In genomic region chr5:31882297-31882696, GRCm38 (mm10) we compare ENCODE assay signal across 11 mouse cellular contexts.
DNase-seq lines count a peak whose midpoint lies in the region; ATAC-seq lines count a peak whose summit lies in the region.
"Had no signal": no experiment of that assay in that cellular context is flagged by ENCODE, and none has a peak within 500 bp of the region (broad histone marks: within the 10 kb centered on the region; RNA-seq: fewer than 3 reads in every experiment).

No protein-coding gene starts in this region.

- no peak overlapping the region for H3K9ac ChIP-seq in kidney, embryonic 16.5 days (replicated peaks; ENCODE audit: low read length)
- no peak overlapping the region for H3K9ac ChIP-seq in kidney, embryonic 15.5 days

- no peaks in the 10 kb centered on the region for H3K4me1 ChIP-seq in kidney, embryonic 16.5 days (ENCODE audit: insufficient read depth, low read length)
- H3K4me1 ChIP-seq in kidney, embryonic 15.5 days, result no peaks in the 10 kb centered on the region

- peak; percentile 89 for DNase-seq in heart, adult 11 months
- DNase-seq in heart, postnatal 14 days, result no peak
- DNase-seq in urinary bladder, postnatal 14 days (ENCODE audit: low spot score), result peak; percentile 32
- DNase-seq in urinary bladder, adult 2 months (ENCODE audit: low spot score), result no peak
- DNase-seq in left cerebral cortex, adult 8-10 months (ENCODE audit: low spot score in 2 of 2), result peak; percentile 11 to 52
- no peak for DNase-seq in ovary, postnatal 14 days (ENCODE audit: low spot score)
- DNase-seq: cerebellum, postnatal 36 days; kidney, adult 11 months; lung, adult 2 months had no signal

- 75% methylated on average over 3 of the region's 3 CpGs for WGBS in kidney, embryonic 16.5 days
- 83% methylated on average over 3 of the region's 3 CpGs for WGBS in kidney, embryonic 15.5 days

- H3K4me3 ChIP-seq in kidney, embryonic 16.5 days (ENCODE audit: low read length), result no peak overlapping the region
- no peak overlapping the region for H3K4me3 ChIP-seq in kidney, embryonic 15.5 days (replicated peaks)

- intact Hi-C loops in heart, postnatal 14 days (cut with DNase I), result no loop called here

- no peaks in the 10 kb centered on the region for H3K9me3 ChIP-seq in kidney, embryonic 16.5 days (ENCODE audit: low read length)
- H3K9me3 ChIP-seq in kidney, embryonic 15.5 days (replicated peaks), result no peaks in the 10 kb centered on the region

- no peak for ATAC-seq in kidney, embryonic 16.5 days (ENCODE audit: low FRiP score, low TSS enrichment)
- no peak for ATAC-seq in kidney, embryonic 15.5 days (replicated peaks; ENCODE audit: low FRiP score)

- no peaks in the 10 kb centered on the region for H3K27me3 ChIP-seq in kidney, embryonic 16.5 days (ENCODE audit: insufficient read depth, low read length)
- H3K27me3 ChIP-seq in kidney, embryonic 15.5 days, result no peaks in the 10 kb centered on the region

- no peak overlapping the region for H3K27ac ChIP-seq in kidney, embryonic 16.5 days (ENCODE audit: low read length)
- H3K27ac ChIP-seq in kidney, embryonic 15.5 days, result no peak overlapping the region

- H3K4me2 ChIP-seq in kidney, embryonic 16.5 days (replicated peaks; ENCODE audit: low read depth, low read length), result no peak overlapping the region
- no peak overlapping the region for H3K4me2 ChIP-seq in kidney, embryonic 15.5 days

- H3K36me3 ChIP-seq in kidney, embryonic 16.5 days (ENCODE audit: insufficient read depth, low read length), result no peaks in the 10 kb centered on the region
- H3K36me3 ChIP-seq in kidney, embryonic 15.5 days, result no peaks in the 10 kb centered on the region

Comparison
In these comparisons a context has a peak if more than half of its experiments do, and no peak if none do; other contexts are left out.
1. DNase-seq: peak in heart, adult 11 months (single experiment), urinary bladder, postnatal 14 days (single experiment) and left cerebral cortex, adult 8-10 months (2 of 2); none in heart, postnatal 14 days (0 of 2), urinary bladder, adult 2 months (single experiment) and ovary, postnatal 14 days (single experiment).